Mouse (Mus musculus) liver, embryonic 11.5 days (tissue): ENCODE data around the gene Gabbr2. TPM values are rescaled to one million over a fixed set of nuclear protein-coding genes. Genes with fewer than 3 reads are reported as not detected.

ENCODE experiments used
- ATAC-seq: fragments of 200-750 bp; cut with Nextera tagmentation; replicated peaks from 2 replicates; pipeline ENCODE4 v1.8.0; 2017; ENCODE audit warnings: moderate number of reproducible peaks, mild to moderate bottlenecking, moderate TSS enrichment, moderate library complexity; ENCODE audit not compliant: low FRiP score
- DNase-seq: peaks from one replicate; pipeline ENCODE4 v3.0.0-alpha.2; 2017; ENCODE audit warnings: low spot score
- H3K27ac ChIP-seq: fragments of 300-500 bp; sonication (generic); 2 replicates; pipeline ENCODE4 v1.5.1; 2014; ENCODE audit warnings: mild to moderate bottlenecking, low read depth, low read length, control low read depth
- H3K27me3 ChIP-seq: fragments of 300-500 bp; sonication (generic); replicated peaks from 2 replicates; pipeline ENCODE4 v1.6.1; 2014; ENCODE audit warnings: low read length, mixed read lengths; ENCODE audit not compliant: control insufficient read depth, insufficient read depth
- H3K36me3 ChIP-seq: fragments of 300-500 bp; sonication (generic); 2 replicates; pipeline ENCODE4 v1.6.1; 2014; ENCODE audit warnings: mild to moderate bottlenecking, low read length, moderate library complexity, mixed read lengths; ENCODE audit not compliant: control insufficient read depth, insufficient read depth
- H3K4me1 ChIP-seq: fragments of 300-500 bp; sonication (generic); replicated peaks from 2 replicates; pipeline ENCODE4 v1.6.1; 2014; ENCODE audit warnings: low read length, mixed read lengths; ENCODE audit not compliant: control insufficient read depth, insufficient read depth
- H3K4me2 ChIP-seq: fragments of 300-500 bp; sonication (generic); 2 replicates; pipeline ENCODE4 v1.6.1; 2014; ENCODE audit warnings: mild to moderate bottlenecking, control low read depth, moderate library complexity
- H3K4me3 ChIP-seq: fragments of 300-500 bp; sonication (generic); 2 replicates; pipeline ENCODE4 v1.5.1; 2014; ENCODE audit warnings: low read depth, low read length, control low read depth
- H3K9ac ChIP-seq: fragments of 300-500 bp; sonication (generic); 2 replicates; pipeline ENCODE4 v1.6.1; 2014; ENCODE audit warnings: low read depth, low read length, control low read depth
- H3K9me3 ChIP-seq: fragments of 300-500 bp; sonication (generic); 2 replicates; pipeline ENCODE4 v1.6.1; 2016; ENCODE audit warnings: low read length, inconsistent platforms, mixed read lengths; ENCODE audit not compliant: control insufficient read depth
- WGBS: fragments of 180-500 bp; shearing (Covaris S2); extraction: QIAGEN DNeasy Blood & Tissue Kit; methylation state at CpG from one replicate; pipeline ENCODE4 v1.1.7; 2014; 5-methylcytosine and 5-hydroxymethylcytosine counted together
- polyA plus RNA-seq: library from polyadenylated mRNA; unstranded; fragments of >200 nt; fragmentation: Nextera tagmentation; extraction: Ambion mirVana; gene quantifications from 2 replicates; pipeline ENCODE4 v1.2.1, GENCODE M21; 2014

Gabbr2 gene
- polyA plus RNA-seq, 1 experiment from 2014 or later = 0.19 TPM

DNA sequence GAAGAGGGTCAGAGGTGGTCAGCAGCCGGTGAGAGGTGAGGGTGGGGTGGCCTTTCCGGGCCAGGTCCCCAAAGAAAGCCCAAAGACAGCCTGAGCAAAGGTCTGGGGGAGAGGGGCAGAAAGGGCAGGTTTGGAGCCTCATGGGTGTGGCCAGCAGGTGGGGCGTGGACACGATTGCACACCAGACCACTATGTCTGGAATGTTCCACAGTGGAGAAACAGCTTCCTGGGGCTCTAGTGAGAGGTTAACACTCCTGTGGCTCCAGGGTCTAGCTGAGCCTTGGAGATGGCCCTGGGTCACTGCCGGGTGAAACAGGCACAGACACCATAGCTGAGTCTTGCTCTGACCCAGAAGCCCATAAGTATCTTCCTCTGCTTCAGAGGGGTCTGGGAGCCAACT lies 368.7 kb downstream of the Gabbr2 start:
- ATAC-seq (no peak), DNase-seq (no peak)
- H3K4me1 ChIP-seq = peaks cover 11% of the 10 kb centered on the region; the same call in 1 of the 2 replicates
- H3K36me3 ChIP-seq = no peaks in the 10 kb centered on the region
- peaks cover 3% of the 10 kb centered on the region for H3K27me3 ChIP-seq
- WGBS = 73% methylated on average over 5 of the region's 5 CpGs
- H3K9me3 ChIP-seq = no peaks in the 10 kb centered on the region
- H3K4me2 ChIP-seq = no peak overlapping the region
- H3K27ac ChIP-seq = no peak overlapping the region
- H3K4me3 ChIP-seq = no peak overlapping the region
- H3K9ac ChIP-seq = no peak overlapping the region

- no peaks in the 10 kb centered on the region for H3K36me3 ChIP-seq
- DNase-seq (no peak), ATAC-seq (no peak)
- H3K9ac ChIP-seq = no peak overlapping the region
- peak overlapping the region; percentile 61 for H3K4me2 ChIP-seq
- no peaks in the 10 kb centered on the region for H3K9me3 ChIP-seq
- 58% methylated on average over 8 of the region's 8 CpGs for WGBS
- H3K27ac ChIP-seq = no peak overlapping the region
- peaks cover 11% of the 10 kb centered on the region; the same call in 1 of the 2 replicates for H3K4me1 ChIP-seq
- peak overlapping the region; percentile 35; the same call in 1 of the 2 replicates for H3K4me3 ChIP-seq
- H3K27me3 ChIP-seq = peaks cover 3% of the 10 kb centered on the region
Measured at GRCm38 (mm10) chr4:46620946-46621345, 370.7 kb downstream of the Gabbr2 start.

- Histone ChIP-seq H3K27me3 (peaks cover 3% of the 10 kb centered on the region), H3K4me1 (peaks cover 11% of the 10 kb centered on the region; the same call in 1 of the 2 replicates), H3K9me3 (no peaks in the 10 kb centered on the region), H3K4me2 (peak overlapping the region; percentile 61), H3K27ac (no peak overlapping the region), H3K4me3 (peak overlapping the region; percentile 35), H3K36me3 (no peaks in the 10 kb centered on the region), H3K9ac (0 out of 2 replicates have a peak overlapping the region, but pooled peaks have one; percentile 17)
- peak; percentile 63 for DNase-seq
- peak; percentile 63 for ATAC-seq
- 15% methylated on average over 23 of the region's 23 CpGs for WGBS
Measured at GRCm38 (mm10) chr4:46620330-46620729, 371.3 kb downstream of the Gabbr2 start.

DNA sequence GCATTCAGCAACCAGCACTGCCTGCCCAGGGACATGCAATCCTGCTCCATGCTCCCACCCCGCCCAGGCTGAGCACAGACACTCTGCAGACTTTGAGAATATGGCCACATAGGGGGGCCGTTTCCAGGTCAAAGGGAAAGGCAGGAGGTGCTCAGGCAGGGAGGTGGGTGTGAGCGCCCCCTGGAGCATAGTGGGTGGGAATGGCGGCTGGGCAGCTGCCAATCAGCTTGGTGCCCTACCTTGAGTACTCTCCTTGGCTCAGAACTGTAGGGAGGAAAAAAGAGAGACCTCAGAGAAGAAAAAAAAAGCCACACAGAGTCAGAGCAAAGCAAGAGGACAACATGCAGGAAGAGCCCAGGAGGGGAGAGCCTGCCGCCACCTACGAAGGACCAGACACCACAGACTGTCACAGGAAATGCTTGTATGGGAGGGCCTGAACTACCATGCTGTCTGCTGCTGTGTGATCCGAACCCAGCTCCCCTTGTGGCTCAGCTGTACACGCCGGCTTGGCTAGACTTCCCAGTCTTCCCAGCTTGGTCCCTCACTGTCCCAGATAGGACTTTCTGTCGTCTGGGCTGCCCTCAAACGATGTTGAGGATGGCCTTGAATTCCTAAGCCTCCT lies 373.4 kb downstream of the Gabbr2 start:
- no peak for ATAC-seq
- Histone ChIP-seq H3K27me3 (peaks cover 7% of the 10 kb centered on the region), H3K4me1 (peaks cover 20% of the 10 kb centered on the region), H3K9me3 (no peaks in the 10 kb centered on the region), H3K4me2 (no peak overlapping the region), H3K36me3 (no peaks in the 10 kb centered on the region), H3K27ac (no peak overlapping the region), H3K4me3 (no peak overlapping the region), H3K9ac (no peak overlapping the region)
- WGBS = 46% methylated on average over 11 of the region's 11 CpGs
- no peak for DNase-seq

- WGBS = 62% methylated on average over 6 of the region's 6 CpGs
- Histone ChIP-seq H3K4me1 (peaks cover 21% of the 10 kb centered on the region), H3K4me3 (no peak overlapping the region), H3K9me3 (no peaks in the 10 kb centered on the region), H3K27me3 (peaks cover 7% of the 10 kb centered on the region), H3K27ac (no peak overlapping the region), H3K9ac (no peak overlapping the region), H3K36me3 (no peaks in the 10 kb centered on the region), H3K4me2 (no peak overlapping the region)
- no peak for ATAC-seq
- DNase-seq = no peak
Measured at GRCm38 (mm10) chr4:46617408-46617807, 374.3 kb downstream of the Gabbr2 start.

- H3K9me3 ChIP-seq = no peaks in the 10 kb centered on the region
- H3K36me3 ChIP-seq = no peaks in the 10 kb centered on the region
- H3K27ac ChIP-seq = no peak overlapping the region
- H3K4me2 ChIP-seq = no peak overlapping the region
- no peak for DNase-seq
- no peak overlapping the region for H3K4me3 ChIP-seq
- no peak overlapping the region for H3K9ac ChIP-seq
- H3K4me1 ChIP-seq = peaks cover 11% of the 10 kb centered on the region
- 51% methylated on average over 9 of the region's 9 CpGs for WGBS
- ATAC-seq = no peak
- peaks cover 5% of the 10 kb centered on the region for H3K27me3 ChIP-seq
Measured at GRCm38 (mm10) chr4:46614641-46615040, 377.0 kb downstream of the Gabbr2 start.

- Histone ChIP-seq H3K36me3 (no peaks in the 10 kb centered on the region), H3K27me3 (peaks cover 6% of the 10 kb centered on the region; the same call in 1 of the 2 replicates), H3K27ac (no peak overlapping the region), H3K4me3 (no peak overlapping the region), H3K4me2 (no peak overlapping the region), H3K9ac (no peak overlapping the region), H3K9me3 (no peaks in the 10 kb centered on the region), H3K4me1 (peaks cover 11% of the 10 kb centered on the region)
- ATAC-seq (no peak), DNase-seq (no peak)
- 34% methylated on average over 12 of the region's 12 CpGs for WGBS
Measured at GRCm38 (mm10) chr4:46613618-46614017, 378.1 kb downstream of the Gabbr2 start.

Other genes with a start within 250 kb of the Gabbr2 start
- 0.80 and 0.87 TPM in 2 replicates for gene Anks6, start 65.6 kb upstream of the Gabbr2 start, polyA plus RNA-seq
- gene Galnt12, start 100.0 kb upstream of the Gabbr2 start, polyA plus RNA-seq = 1.0 and 1.3 TPM in 2 replicates
- gene Col15a1, start 216.3 kb upstream of the Gabbr2 start, polyA plus RNA-seq = 1.2 and 1.4 TPM in 2 replicates